Mouse (Mus musculus) hindbrain, embryonic 14.5 days (tissue): ENCODE results near the gene Csrp2. TPM values are rescaled to one million over a fixed set of nuclear protein-coding genes. Genes with fewer than 3 reads are reported as not detected.

ENCODE experiments used
- ATAC-seq: fragments of 200-750 bp; cut with Nextera tagmentation; 2 replicates; pipeline ENCODE4 v1.8.0; 2017; ENCODE audit warnings: moderate number of reproducible peaks, mild to moderate bottlenecking, moderate TSS enrichment, moderate library complexity; ENCODE audit not compliant: low FRiP score
- DNase-seq: peaks from one replicate; pipeline ENCODE4 v3.0.0-alpha.2; 2015; ENCODE audit warnings: low spot score
- H3K27ac ChIP-seq: fragments of 300-500 bp; sonication (generic); 2 replicates; pipeline ENCODE4 v1.5.1; 2014; ENCODE audit warnings: mild to moderate bottlenecking, moderate library complexity
- H3K27me3 ChIP-seq: fragments of 300-500 bp; sonication (generic); 2 replicates; pipeline ENCODE4 v1.6.1; 2014; ENCODE audit warnings: mild to moderate bottlenecking, low read length, mixed read lengths; ENCODE audit not compliant: control insufficient read depth, insufficient read depth
- H3K36me3 ChIP-seq: fragments of 300-500 bp; sonication (generic); replicated peaks from 2 replicates; pipeline ENCODE4 v1.6.1; 2014; ENCODE audit not compliant: control insufficient read depth, insufficient read depth
- H3K4me1 ChIP-seq: fragments of 300-500 bp; sonication (generic); replicated peaks from 2 replicates; pipeline ENCODE4 v1.6.1; 2014; ENCODE audit warnings: antibody characterized with exemption, low read length, mixed read lengths; ENCODE audit not compliant: control insufficient read depth, insufficient read depth
- H3K4me2 ChIP-seq: fragments of 300-500 bp; sonication (generic); replicated peaks from 2 replicates; pipeline ENCODE4 v1.6.1; 2014; ENCODE audit warnings: mild to moderate bottlenecking, moderate library complexity
- H3K4me3 ChIP-seq: fragments of 300-500 bp; sonication (generic); replicated peaks from 2 replicates; pipeline ENCODE4 v1.5.1; 2014; ENCODE audit warnings: mild to moderate bottlenecking, low read length
- H3K9ac ChIP-seq: fragments of 300-500 bp; sonication (generic); 2 replicates; pipeline ENCODE4 v1.6.1; 2014
- H3K9me3 ChIP-seq: fragments of 300-500 bp; sonication (generic); 2 replicates; pipeline ENCODE4 v1.6.1; 2016; ENCODE audit warnings: low read length; ENCODE audit not compliant: control insufficient read depth
- WGBS: fragments of 180-500 bp; shearing (Covaris S2); extraction: QIAGEN DNeasy Blood & Tissue Kit; methylation state at CpG from one replicate; pipeline ENCODE4 v1.1.7; 2014; 5-methylcytosine and 5-hydroxymethylcytosine counted together
- polyA plus RNA-seq: library from polyadenylated mRNA; unstranded; fragments of >200 nt; fragmentation: Nextera tagmentation; extraction: Ambion mirVana; gene quantifications from 2 replicates; pipeline ENCODE4 v1.2.1, GENCODE M21; 2014

The Csrp2 gene
- polyA plus RNA-seq, 1 experiment from 2014 or later: 128 TPM

DNA sequence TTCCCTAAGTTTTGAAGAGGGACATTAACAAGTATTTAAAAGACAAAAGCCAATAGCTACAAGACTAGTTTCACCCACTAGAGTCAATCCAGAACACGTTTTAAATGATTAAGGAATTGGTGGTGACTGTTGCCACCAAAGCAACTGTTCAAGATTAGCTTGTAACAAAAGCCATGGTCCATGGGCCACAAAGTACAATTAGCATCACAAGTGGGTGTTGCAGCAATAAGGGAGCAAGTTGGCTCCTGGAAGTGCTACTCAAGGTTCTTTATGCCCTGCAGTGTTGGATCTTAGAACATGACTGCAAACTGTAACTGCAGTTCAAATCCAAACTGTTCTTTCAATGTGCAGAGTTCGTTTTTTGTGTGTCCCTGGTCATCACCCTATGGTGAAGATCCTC lies 57.8 kb downstream of the Csrp2 start:
- Histone ChIP-seq H3K9ac (no peak overlapping the region), H3K27ac (no peak overlapping the region), H3K9me3 (no peaks in the 10 kb centered on the region), H3K4me1 (no peaks in the 10 kb centered on the region), H3K4me3 (no peak overlapping the region), H3K36me3 (peaks cover 48% of the 10 kb centered on the region), H3K27me3 (no peaks in the 10 kb centered on the region), H3K4me2 (no peak overlapping the region)
- 46% methylated on average over 2 of the region's 2 CpGs for WGBS
- DNase-seq (no peak), ATAC-seq (no peak)

DNA sequence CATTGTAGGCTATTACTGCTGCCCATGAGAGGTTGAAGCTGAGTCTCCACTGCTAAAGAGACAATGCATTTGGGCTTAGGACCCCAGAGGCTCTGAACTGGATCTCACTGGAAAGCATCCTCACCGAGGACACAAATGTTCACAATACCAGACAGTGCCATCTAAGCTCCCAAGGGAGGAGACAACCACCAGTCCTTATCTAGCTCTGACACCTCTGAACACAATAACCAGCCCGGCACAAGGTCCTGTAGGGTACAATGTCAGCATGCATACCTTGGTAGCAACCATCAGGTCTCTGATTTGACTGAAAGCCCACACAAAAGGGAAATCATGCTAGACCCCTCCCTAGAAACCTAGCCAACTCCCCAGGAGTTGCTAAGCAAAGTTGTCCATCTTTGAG lies 59.8 kb downstream of the Csrp2 start:
- 91% methylated on average over 2 of the region's 2 CpGs for WGBS
- H3K27me3 ChIP-seq: no peaks in the 10 kb centered on the region
- no peak overlapping the region for H3K4me2 ChIP-seq
- H3K4me3 ChIP-seq: no peak overlapping the region
- no peak overlapping the region for H3K9ac ChIP-seq
- no peaks in the 10 kb centered on the region for H3K4me1 ChIP-seq
- H3K36me3 ChIP-seq: peaks cover 43% of the 10 kb centered on the region
- no peaks in the 10 kb centered on the region for H3K9me3 ChIP-seq
- ATAC-seq (no peak), DNase-seq (no peak)
- H3K27ac ChIP-seq: no peak overlapping the region

DNA sequence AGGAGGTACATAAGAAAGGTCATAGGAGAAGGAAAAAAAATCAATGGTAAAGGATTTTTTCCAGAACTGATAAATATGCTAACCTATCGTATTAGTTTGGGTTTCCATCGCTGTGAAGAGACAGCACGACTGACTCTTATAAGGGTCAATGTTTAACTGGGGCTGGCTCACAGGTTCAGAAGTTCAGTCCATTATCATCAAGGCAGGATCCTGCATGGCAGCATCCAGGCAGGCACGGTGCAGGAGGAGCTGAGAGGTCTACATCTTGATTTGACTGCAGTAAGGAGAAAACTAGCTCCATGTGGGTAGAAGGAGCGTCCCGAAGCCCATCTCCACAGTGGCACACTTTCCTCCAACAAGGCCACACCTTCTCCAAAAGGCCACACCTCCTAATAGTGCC lies 60.9 kb downstream of the Csrp2 start:
- 94% methylated on average over 6 of the region's 6 CpGs for WGBS

DNA sequence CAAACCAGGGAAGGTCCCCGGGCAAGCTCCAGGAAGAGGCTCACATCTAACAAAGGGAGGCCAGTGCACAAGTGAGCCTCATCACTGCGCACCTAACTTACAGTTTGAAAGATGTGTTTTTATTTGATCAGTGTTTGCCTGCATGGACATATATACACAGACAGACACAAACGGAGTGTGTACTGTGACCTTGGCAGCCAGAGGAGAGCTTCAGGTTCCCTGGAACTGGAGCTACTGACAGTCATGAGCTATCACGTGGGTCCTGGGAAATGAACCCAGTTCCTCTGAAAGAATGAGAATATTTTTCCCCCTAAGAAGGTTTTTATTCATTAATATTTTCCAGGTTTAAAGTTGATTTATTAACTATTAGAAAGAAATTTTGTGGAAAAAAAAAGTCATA lies 63.2 kb downstream of the Csrp2 start:
- DNase-seq: no peak
- Histone ChIP-seq H3K4me2 (no peak overlapping the region), H3K4me3 (no peak overlapping the region), H3K36me3 (peaks cover 34% of the 10 kb centered on the region), H3K27ac (no peak overlapping the region), H3K9ac (no peak overlapping the region), H3K9me3 (no peaks in the 10 kb centered on the region), H3K4me1 (no peaks in the 10 kb centered on the region), H3K27me3 (no peaks in the 10 kb centered on the region)
- WGBS: 87% methylated on average over 4 of the region's 4 CpGs
- ATAC-seq: no peak

More for the DNA sequence above, 60.9 kb downstream of the Csrp2 start:
- H3K4me1 ChIP-seq: no peaks in the 10 kb centered on the region
- H3K36me3 ChIP-seq: peaks cover 39% of the 10 kb centered on the region
- DNase-seq (no peak), ATAC-seq (no peak)
- no peaks in the 10 kb centered on the region for H3K27me3 ChIP-seq
- H3K27ac ChIP-seq: no peak overlapping the region
- no peaks in the 10 kb centered on the region for H3K9me3 ChIP-seq
- H3K4me3 ChIP-seq: no peak overlapping the region
- no peak overlapping the region for H3K4me2 ChIP-seq
- no peak overlapping the region for H3K9ac ChIP-seq

DNA sequence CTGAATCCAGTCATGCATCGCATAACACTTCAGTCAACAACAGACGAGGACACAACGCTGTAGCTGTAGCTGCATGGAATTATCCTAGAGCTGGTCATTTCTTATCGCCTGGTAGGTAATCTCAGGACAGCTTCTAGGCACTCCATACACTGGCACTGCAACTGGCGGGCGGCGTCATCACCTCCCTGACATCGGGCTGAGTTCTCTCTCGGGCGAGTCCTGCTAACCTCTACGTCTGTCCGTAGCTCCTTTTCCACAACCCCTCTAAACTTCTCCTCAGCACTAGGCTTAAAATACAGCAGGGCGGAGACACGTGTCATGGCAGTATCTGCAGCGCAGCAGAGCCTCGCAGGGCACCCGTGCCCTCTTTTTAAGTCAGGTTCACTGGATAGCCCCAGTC lies 67.1 kb downstream of the Csrp2 start:
- no peak overlapping the region for H3K27ac ChIP-seq
- no peak overlapping the region for H3K4me2 ChIP-seq
- WGBS: 94% methylated on average over 17 of the region's 17 CpGs
- H3K9me3 ChIP-seq: no peaks in the 10 kb centered on the region
- H3K36me3 ChIP-seq: 0 out of 2 replicates have a peak, but pooled peaks cover 3% of the 10 kb centered on the region
- H3K4me1 ChIP-seq: peaks cover 3% of the 10 kb centered on the region; the same call in 1 of the 2 replicates
- H3K4me3 ChIP-seq: no peak overlapping the region
- DNase-seq (no peak), ATAC-seq (no peak)
- H3K9ac ChIP-seq: no peak overlapping the region
- H3K27me3 ChIP-seq: no peaks in the 10 kb centered on the region

Other genes with a start within 250 kb of the Csrp2 start
- 7.3 and 9.0 TPM in 2 replicates for gene E2f7, start 174.3 kb upstream of the Csrp2 start, polyA plus RNA-seq
- 62.1 and 68.1 TPM in 2 replicates for gene Zdhhc17, start 90.4 kb downstream of the Csrp2 start, polyA plus RNA-seq
- 15.9 and 20.6 TPM in 2 replicates for gene Osbpl8, start 245.0 kb downstream of the Csrp2 start, polyA plus RNA-seq